Mouse (Mus musculus) left cerebral cortex, postnatal 36 days (tissue): ENCODE results near the gene Tfr2. TPM values are rescaled to one million over a fixed set of nuclear protein-coding genes. Genes with fewer than 3 reads are reported as not detected.

Source experiments
- DNase-seq, 2 experiments: peaks; one replicate each; pipeline ENCODE4 v3.0.0; 2021 to 2022; ENCODE audit warnings: low spot score in 2 of 2, mixed read lengths in 1 of 2
- intact Hi-C: fragments of 180-260 bp; cut with DNase I; formaldehyde crosslinking; loops from one replicate; pipeline ENCODE4 v1.15.1; 2025
- total RNA-seq, 2 experiments: library from RNA; stranded (reverse); gene quantifications; 2 replicates each; pipeline ENCODE4 v1.2.3; 2021

The Tfr2 gene
- total RNA-seq, 2 experiments from 2014 or later = 10.4 to 10.9 TPM

DNA sequence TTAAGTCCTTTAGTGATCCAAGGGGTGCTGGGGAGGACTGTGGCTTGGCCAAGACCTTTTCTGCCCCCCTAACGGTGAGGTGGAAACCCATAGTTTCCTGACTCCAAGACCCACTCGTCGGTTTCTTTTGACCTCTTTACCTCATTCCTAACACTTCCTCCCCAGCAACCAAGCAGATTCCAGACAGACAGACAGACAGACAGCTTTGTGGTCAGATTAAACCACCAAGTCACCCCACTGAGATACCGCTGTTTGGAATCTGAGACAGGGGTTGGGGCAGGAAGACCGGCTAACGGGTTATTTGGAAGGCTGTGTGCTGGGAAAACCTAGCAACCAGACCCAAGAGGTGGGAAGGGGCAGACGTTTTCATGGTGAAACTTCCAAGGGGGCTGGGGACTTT is 541 bp downstream of the Tfr2 start:
- intact Hi-C loops = no loop called here
- DNase-seq = no peak

DNA sequence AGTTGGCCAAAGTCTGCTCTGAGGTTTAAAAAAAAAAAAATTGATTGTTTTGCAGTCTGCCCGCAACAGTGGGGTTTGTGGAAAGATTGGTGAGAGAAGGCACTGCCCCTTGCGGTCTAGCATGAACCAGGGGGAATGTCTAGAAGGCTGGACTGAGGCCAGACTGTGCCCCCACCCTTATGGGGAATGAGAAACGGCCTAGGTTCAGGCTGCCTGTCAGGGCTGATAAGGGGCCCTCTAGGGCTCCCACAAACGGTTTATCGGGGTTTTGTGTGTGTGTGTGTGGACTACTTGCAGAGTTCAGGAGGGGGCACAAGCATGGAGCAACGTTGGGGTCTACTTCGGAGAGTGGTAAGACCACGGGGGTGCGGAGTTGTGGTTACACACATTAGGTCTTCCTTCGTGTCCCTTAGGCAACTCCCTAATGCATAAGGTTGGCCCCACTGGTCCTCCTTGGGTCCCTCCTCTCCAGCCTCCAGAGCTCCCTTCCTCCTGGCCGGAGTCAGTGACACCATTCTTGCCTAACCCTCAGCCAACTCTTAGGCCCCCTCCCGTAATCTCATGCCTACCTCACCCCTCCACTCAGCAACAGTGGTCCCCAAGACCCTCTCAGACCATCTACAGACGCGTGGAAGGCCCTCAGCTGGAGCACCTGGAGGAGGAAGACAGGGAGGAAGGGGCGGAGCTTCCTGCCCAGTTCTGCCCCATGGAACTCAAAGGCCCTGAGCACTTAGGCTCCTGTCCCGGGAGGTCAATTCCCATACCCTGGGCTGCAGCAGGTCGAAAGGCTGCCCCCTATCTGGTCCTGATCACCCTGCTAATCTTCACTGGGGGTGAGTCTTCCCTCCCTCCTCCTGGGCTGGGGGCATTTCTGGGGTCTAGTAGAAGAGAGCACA is 1.3 kb downstream of the Tfr2 start:
- DNase-seq = no peak
- intact Hi-C loops = no loop called here

DNA sequence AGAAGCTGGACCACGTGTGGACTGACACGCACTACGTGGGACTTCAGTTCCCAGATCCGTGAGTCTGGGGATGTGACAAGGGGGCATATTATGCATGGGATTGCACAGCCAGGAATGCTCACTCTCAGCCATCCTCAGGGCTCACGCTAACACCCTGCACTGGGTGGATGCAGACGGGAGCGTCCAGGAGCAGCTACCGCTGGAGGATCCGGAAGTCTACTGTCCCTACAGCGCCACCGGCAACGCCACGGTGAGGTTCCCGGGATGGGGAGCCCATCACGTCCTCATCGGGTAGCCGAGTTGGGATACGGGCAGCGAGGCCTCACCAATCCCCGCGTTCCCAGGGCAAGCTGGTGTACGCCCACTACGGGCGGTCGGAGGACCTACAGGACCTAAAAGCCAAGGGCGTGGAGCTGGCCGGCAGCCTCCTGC is 4.8 kb downstream of the Tfr2 start:
- intact Hi-C loops = no loop called here
- peak; percentile 63 to 64 for DNase-seq

DNA sequence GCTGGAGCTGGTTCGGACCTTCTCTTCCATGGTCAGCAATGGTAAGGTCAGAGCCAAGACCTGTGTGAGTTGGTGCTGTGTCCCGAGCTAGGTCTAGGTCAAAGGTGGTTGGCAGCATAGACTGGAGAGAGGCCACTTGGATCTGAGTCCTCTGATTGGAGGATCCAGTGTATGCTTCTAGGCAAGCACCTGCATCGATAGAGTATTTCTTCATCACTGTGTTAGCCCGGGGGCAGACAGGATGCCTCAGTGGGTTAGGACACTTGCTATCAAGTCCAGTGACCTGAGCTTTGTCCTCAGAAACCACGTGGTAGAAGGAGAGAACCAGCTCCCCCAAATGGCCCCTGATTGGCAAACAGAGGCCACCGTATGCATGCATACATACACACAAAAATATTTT is 10.6 kb downstream of the Tfr2 start:
- no peak for DNase-seq
- intact Hi-C loops = loop anchor here (5.0 kb wide), 1 partner anchor 48 kb away; the partner anchor contains the start of genes Epo and Gnb2

DNA sequence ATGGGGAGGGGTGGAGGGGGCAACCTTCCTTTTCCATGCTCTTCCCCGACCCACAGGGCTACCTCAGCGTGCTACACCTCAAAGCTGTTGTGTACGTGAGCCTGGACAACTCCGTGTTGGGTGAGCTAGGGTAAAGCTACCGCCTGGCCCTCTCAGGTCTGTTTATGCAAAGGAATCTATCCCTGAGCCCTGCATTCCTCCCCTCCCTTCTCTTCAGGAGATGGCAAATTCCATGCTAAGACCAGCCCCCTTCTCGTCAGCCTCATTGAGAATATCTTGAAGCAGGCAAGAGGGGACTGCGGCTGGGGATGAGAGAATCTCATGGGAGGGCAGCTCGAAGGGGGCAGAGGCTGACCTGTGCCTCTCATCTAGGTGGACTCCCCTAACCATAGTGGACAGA is 13.1 kb downstream of the Tfr2 start:
- intact Hi-C loops = loop anchor here (5.0 kb wide), 1 partner anchor 50 kb away; the partner anchor contains the start of genes Epo and Gnb2

DNA sequence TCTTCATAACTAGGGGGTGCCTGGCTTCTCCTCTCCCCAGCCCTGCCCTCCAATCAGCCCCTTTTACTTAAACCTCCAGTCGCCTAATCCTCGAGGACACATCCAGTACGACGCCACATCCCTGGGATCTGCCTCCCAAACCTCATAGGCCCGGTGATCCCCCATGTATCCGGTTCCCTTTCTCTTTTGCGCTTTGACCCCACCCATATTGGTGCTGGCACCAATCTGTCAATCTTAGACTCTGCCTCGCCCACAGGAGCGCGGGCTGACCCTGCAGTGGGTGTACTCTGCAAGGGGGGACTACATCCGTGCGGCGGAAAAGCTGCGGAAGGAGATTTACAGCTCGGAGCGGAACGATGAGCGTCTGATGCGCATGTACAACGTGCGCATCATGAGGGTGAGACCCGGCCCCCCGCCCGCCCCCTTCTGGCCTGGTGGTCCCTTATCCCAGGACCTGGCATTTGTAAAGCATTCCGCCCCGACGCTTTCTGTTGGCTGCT is 14.1 kb downstream of the Tfr2 start:
- intact Hi-C loops = loop anchor here (5.0 kb wide), 1 partner anchor 51 kb away; the partner anchor contains the start of genes Epo and Gnb2
- DNase-seq = peak; percentile 42 to 45

More for the DNA sequence above, 13.1 kb downstream of the Tfr2 start:
- DNase-seq = no peak

DNA sequence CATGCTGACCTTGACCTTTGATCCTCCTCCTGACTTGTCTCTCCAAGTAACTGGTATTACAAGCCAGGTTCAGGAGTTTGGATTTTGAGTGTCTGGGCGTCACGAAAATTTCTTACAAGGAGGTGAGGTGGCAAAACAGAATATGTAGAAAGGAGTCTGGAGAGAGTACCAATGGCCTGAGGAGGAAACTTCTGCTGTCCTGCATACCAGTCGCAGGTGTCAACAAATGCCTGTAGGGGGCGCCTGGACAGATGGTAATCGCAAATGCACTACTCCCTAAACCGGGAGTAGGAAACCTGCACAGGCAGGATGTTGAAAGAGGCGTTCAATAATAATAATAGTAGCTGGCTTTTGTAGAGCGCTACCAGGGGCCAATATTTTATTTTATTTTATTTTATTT is 15.3 kb downstream of the Tfr2 start:
- intact Hi-C loops = loop anchor here (5.0 kb wide), 2 partner anchors 42 to 53 kb away; partner anchors contain the start of genes Epo, Fbxo24, Gm20605 and Gnb2
- peak in 1 of 2 experiments; percentile 45 for DNase-seq

DNA sequence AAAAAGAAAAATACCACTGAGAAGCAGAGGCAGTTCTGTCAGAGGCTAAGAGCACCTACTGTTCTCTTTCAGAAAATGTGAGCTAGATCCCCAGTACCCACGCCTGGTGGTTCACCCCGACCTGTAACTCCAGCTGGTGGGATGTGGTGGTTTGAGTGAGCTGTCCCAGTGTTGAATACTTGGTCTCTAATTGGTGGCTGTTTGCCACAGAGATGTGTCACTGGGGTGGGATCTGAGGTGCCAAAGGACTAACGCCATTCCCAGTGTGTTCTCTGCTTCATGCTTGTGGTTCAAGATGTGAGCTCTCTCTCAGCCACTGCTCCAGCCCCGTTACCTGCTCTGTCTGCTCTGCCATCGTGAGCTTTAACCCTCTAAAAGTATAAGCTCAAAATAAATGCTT is 20.9 kb downstream of the Tfr2 start:
- intact Hi-C loops = no loop called here

DNA sequence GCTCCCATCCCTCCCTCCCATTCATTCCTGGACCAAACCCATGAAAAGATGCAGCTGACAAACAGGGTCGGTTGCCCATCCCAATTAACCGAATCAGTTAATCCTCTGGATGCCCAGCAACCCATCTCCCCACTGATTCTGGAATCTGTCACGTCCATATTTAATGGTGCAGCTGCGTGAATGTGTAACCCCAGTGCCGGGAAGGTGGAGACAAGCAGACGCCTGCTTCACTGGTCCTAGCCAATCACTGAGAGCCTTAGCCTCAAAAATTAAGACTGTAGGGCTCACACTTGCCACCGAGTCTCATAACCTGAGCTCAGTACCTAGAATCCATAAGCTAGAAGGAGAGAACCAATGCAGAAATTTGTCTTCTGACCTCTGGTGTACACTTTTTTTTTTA is 26.3 kb downstream of the Tfr2 start:
- intact Hi-C loops = no loop called here
- DNase-seq = no peak

More for the DNA sequence above, 20.9 kb downstream of the Tfr2 start:
- DNase-seq = no peak

DNA sequence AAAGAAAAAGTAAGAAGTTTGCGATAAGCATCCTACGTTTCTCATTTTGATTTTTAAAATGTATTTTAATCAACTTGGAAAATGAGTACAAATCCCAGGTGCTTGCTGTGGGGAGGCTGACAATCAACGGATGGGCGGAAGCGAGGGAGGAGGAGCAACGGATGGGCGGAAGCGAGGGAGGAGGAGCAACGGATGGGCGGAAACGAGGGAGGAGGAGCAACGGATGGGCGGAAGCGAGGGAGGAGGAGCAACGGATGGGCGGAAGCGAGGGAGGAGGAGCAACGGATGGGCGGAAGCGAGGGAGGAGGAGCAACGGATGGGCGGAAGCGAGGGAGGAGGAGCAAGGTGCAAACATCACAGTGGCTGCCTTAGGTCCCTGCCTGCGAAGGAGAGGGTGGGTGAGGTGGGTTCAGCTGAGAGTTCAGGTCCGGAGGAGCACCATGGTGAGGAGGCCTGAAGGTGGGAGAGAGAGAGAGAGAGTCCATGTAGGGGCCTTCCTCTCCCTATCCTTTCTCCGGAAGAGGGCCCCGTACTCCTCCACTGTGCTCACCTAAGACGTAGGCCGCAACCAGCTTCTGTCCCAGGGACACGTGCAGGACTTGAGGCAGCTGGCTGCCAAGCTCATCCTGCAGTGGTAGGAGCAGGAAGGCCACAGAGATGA is 27.1 kb downstream of the Tfr2 start:
- DNase-seq = no peak
- intact Hi-C loops = no loop called here

DNA sequence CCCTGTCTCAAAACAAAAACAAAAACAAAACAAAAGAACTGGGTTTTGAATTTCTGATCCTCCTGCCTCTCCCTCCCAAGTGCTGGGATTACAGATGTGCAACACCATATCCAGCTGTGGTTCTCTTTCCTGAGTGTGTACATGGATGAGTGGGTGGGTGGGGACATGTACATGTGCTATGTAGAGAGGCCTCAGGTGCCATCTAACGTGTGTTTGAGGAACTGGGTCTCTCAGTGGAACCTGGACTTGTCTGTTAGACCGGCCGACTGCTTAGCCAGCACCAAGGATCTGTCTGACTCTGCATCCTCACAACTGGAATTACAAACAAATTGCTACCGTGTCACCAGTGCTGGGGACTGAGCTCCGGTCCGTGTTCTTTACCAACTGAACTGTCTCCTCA is 28.0 kb downstream of the Tfr2 start:
- intact Hi-C loops = no loop called here
- DNase-seq = no peak

DNA sequence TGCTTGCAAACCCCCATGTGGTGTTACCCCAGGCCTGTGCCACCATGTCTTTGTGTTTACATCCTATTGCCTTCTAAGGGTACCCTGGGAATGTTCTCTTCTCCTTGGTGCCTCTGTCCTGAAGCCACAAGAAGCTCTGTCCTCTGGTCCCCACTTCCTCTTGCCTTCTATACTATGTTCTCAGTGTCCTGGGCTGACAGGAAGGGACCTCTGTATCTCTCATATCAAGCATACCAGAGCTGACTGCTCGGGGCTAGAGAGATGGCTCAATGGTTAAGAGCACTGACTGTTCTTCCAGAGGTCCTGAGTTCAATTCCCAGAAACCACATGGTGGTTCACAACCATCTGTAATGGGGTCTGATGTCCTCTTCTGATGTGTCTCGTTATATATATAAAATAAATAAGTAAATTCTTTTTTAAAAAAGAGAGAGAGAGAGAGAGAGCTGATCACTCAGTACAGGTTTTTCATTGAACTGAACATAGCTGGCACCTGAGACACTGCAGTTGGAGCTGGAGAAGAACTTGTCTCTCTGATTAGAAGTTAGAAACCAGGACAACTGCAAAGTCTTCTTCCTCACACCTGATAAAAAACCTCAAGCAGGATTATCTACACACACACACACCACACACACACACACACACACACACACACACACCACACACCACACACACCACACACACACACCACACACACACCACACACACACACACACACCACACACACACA is 28.6 kb downstream of the Tfr2 start:
- no peak for DNase-seq
- intact Hi-C loops = no loop called here

DNA sequence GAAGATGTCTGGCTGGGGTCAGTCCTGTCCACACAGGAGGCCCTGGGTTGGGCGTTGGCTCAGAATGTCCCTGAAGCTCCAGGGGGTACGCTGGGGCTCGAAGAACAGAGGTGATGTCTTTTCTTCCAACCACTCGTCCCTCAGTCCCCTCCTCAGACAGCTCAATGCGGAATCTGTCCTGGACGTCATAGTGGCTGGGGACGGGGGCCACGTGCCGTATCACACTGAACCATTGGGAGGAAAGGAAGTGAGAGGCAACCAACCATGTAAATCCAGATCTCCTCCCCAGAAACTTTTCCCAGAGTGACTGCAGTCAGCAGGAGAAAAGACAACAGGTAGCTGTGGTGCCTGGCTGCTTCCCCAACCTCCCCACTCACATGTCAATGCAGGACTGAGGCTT is 30.0 kb downstream of the Tfr2 start:
- no peak for DNase-seq
- intact Hi-C loops = no loop called here

DNA sequence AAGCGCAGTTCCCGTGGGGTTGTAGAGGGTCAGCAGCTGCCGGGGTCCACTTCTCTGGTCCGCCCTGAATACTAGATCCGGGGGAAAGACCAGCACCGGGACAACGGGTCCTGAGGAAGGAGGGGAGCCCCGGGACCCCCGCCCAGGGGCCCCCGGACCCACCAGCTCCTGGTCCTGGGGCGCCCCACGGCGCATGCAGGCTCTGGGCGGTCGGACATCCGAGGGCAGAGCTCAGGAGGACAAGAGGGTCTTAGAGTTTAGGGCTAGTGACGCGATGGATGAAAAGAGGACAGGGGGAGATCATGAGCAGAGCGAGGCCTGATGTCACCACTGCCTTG is 30.6 kb downstream of the Tfr2 start:
- intact Hi-C loops = loop anchor here (5.0 kb wide), 2 partner anchors 52 to 68 kb away; partner anchors contain the start of genes Epo and Gnb2
- no peak for DNase-seq

DNA sequence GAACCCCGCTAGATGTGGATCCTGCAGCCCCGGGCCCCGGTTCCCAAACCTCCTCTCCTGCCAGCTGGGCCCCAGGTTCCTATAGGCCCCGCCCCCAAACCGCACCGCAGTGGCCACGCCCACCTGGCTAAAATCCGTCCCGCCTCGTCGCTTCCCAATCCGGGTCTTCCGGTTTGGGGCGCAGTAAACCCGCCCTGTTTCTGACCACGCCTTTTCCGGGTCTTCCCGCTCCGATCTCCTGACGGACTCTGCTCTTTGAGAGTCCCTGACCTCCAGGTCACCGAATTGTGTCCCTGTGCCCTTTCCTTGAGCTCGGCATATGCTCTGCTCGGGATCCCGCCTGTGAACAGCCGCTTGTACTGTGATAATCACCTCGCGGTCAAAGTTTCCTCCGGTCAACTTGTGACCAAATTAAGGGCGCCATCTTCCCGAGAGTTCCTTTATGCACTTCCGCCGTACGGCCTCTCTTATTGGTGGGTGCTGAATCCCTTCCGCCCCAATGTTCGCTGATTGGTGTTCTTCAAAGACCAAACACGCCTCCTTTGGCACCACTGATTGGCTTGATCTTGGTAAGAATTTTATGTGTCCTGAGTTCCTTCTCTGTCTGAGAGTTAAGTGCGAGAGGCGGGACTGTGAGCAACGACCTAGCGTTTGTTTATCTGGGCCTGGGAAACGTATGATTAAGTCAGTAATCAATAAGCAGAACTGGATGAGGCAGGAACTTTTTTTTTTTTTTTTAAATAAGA is 31.2 kb downstream of the Tfr2 start, which contains the start of gene Mospd3:
Mospd3 (minus strand) TSS at position 440 of the 746 bp plus-strand sequence.
- intact Hi-C loops = loop anchor here (1.0 to 5.0 kb wide), 3 partner anchors 52 to 187 kb away; partner anchors contain the start of genes Epo, Gnb2, Mepce and Zcwpw1
- peak; percentile 95 to 96 for DNase-seq

DNA sequence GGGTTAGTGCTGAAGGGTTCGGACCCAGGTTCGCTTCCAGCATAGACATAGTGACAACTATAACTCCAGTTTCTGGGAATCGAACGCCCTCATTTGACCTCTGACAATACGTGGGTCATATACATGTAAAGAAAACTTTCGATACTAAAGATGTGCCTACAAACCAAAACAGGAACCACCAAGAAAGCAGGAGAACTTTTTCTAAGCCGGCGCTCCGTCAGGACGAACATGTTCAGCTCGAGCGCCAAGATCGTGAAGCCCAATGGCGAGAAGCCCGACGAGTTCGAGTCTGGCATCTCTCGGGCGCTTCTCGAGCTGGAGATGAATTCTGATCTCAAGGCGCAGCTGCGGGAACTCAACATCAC is 31.7 kb downstream of the Tfr2 start:
- DNase-seq = no peak
- intact Hi-C loops = loop anchor here (1.0 to 5.0 kb wide), 3 partner anchors 51 to 186 kb away; partner anchors contain the start of genes Epo, Gnb2, Mepce and Zcwpw1

DNA sequence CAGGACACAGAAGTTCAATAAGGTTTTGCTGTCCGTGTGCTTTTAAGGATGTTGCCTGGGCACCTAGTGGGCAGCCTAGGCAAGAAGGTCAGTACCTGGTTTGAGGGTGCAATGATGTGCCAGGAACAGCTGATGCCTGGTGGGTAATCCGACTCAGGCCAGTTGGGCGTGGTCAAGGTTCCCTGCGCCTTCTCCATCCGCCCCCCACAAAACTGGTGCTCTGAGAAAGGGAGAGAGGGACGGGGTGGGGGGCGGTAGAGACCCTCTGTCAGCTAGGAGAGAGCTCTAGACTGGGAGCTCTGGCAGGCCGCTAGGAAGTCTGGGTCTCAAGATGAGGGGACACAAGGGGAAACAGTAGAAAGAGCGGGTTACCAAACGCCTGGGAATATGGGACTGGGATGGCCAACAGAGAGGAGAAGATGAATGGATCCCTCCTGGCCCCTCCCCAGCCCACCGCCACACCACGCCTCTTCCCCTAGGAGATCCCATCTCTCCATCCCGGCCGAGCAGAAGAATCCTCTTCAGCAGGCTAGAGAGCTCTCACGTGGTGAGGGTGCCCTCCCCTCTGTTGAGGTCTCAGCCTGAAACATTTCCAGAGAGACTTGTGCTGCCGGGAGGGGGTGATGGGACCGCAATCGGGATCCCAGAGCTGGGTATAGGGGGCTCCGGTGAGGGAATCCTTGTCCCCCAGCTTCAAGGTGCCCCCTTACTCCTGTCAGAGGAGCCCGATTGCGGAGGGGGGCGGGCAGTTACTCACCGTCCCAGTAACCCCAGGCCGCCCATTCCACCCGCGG is 38.4 kb downstream of the Tfr2 start:
- no peak for DNase-seq
- intact Hi-C loops = no loop called here

DNA sequence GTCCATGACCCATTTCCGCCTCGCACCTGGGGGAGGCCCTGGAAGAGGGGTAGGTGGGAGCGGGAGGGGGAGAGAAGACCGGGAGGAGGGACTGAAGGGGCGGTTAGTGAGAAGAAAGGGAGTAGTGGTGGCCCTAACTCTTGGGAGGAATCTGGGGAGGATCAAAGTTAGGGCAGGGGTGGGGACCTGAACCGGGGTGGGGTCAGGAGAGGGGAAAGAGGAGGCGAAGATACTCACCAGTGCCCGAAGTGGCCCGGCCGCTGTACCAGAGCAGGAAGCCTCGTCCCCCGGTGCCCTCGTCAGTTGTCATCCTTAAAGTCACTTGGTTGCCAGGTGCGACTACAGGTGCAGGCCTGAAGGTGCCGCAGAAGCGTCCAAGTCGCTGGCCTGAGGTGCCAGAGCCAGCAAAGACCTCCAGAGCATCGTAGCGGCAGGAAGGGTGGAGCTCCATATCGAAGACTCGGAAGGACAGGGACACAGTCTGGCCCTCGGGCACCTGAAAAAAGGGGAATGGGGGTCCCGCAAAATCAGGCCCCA is 39.1 kb downstream of the Tfr2 start:
- no peak for DNase-seq
- intact Hi-C loops = no loop called here
